Mouse (Mus musculus): Measurements from ENCODE around the gene 2510002D24Rik.

GRCm38 (mm10) chr16:18858551-18858950 is 22.2 kb downstream of the 2510002D24Rik start:
- peak; percentile 64; the same call in 1 of the 2 replicates for TF ChIP-seq CTCF (IDR thresholded peaks at IDR 0.05; ENCODE audit: low read depth)
- no peak for TF ChIP-seq EP300 (IDR thresholded peaks at IDR 0.05; ENCODE audit: low read depth)

Measured in liver, embryonic 14.5 days (tissue).